Mouse (Mus musculus) forelimb bud, embryonic 11.5 days (tissue): ENCODE measurements around the gene Ppp1r7.
"Not testable (repeated sequence)": the region's sequence is repeated elsewhere in the genome, so short reads cannot be mapped to it uniquely, and the experiment has no call there.

Source experiments
- DNase-seq: peaks from one replicate; pipeline ENCODE4 v3.0.0-alpha.2; 2012; ENCODE audit warnings: low read depth, low spot score

Ppp1r7 gene

GRCm38 (mm10) chr1:93342648-93343503 is at the start of gene Ppp1r7, which contains the start of gene Pask:
Gene Ppp1r7, plus strand, starts transcription at chr1:93342854.
Gene Pask, minus strand, starts transcription at chr1:93343482.
- peak; percentile 95 for DNase-seq

GRCm38 (mm10) chr1:93294491-93294890 is 48.2 kb upstream of the Ppp1r7 start:
- not testable (repeated sequence) for DNase-seq

- no peak for DNase-seq
Measured at GRCm38 (mm10) chr1:93299791-93300190, 42.9 kb upstream of the Ppp1r7 start.

- no peak for DNase-seq
Measured at GRCm38 (mm10) chr1:93300578-93300977, 42.1 kb upstream of the Ppp1r7 start.

- peak; percentile 85 for DNase-seq
Measured at GRCm38 (mm10) chr1:93305581-93306337, 36.9 kb upstream of the Ppp1r7 start, which contains the start of gene Mterf4. Gene Mterf4, minus strand, starts transcription at chr1:93305915.

GRCm38 (mm10) chr1:93323973-93324372 is 18.7 kb upstream of the Ppp1r7 start:
- no peak for DNase-seq

GRCm38 (mm10) chr1:93326446-93326845 is 16.2 kb upstream of the Ppp1r7 start:
- no peak for DNase-seq

GRCm38 (mm10) chr1:93334621-93335020 is 8.0 kb upstream of the Ppp1r7 start:
- DNase-seq, result no peak

- DNase-seq, result peak; percentile 96
Measured at GRCm38 (mm10) chr1:93343504-93344047, 922 bp downstream of the Ppp1r7 start.

- no peak for DNase-seq
Measured at GRCm38 (mm10) chr1:93347176-93347575, 4.5 kb downstream of the Ppp1r7 start.

GRCm38 (mm10) chr1:93349701-93350100 is 7.0 kb downstream of the Ppp1r7 start:
- no peak for DNase-seq

GRCm38 (mm10) chr1:93352724-93353123 is 10.1 kb downstream of the Ppp1r7 start:
- DNase-seq, result no peak

- DNase-seq, result no peak
Measured at GRCm38 (mm10) chr1:93362661-93363060, 20.0 kb downstream of the Ppp1r7 start.

GRCm38 (mm10) chr1:93365641-93366040 is 23.0 kb downstream of the Ppp1r7 start:
- no peak for DNase-seq

- no peak for DNase-seq
Measured at GRCm38 (mm10) chr1:93373665-93374064, 31.0 kb downstream of the Ppp1r7 start, which contains the start of gene Ano7. Gene Ano7, plus strand, starts transcription at chr1:93373930.

GRCm38 (mm10) chr1:93377307-93377706 is 34.7 kb downstream of the Ppp1r7 start:
- DNase-seq, result no peak

- DNase-seq, result no peak
Measured at GRCm38 (mm10) chr1:93379117-93379516, 36.5 kb downstream of the Ppp1r7 start.

- no peak for DNase-seq
Measured at GRCm38 (mm10) chr1:93387198-93387597, 44.5 kb downstream of the Ppp1r7 start.

- DNase-seq, result no peak
Measured at GRCm38 (mm10) chr1:93388906-93389305, 46.3 kb downstream of the Ppp1r7 start.

GRCm38 (mm10) chr1:93401191-93402052 is 58.8 kb downstream of the Ppp1r7 start:
- peak; percentile 2 for DNase-seq

- peak; percentile 2 for DNase-seq
Measured at GRCm38 (mm10) chr1:93403403-93403802, 60.7 kb downstream of the Ppp1r7 start.
